Mouse (Mus musculus): ENCODE results near the gene Faap20. TPM values are rescaled to one million over a fixed set of nuclear protein-coding genes. Genes with fewer than 3 reads are reported as not detected.

Gene Faap20
- total and polyA plus RNA-seq, 3 experiments: 40.3 to 106 (median 57.3) TPM

DNA sequence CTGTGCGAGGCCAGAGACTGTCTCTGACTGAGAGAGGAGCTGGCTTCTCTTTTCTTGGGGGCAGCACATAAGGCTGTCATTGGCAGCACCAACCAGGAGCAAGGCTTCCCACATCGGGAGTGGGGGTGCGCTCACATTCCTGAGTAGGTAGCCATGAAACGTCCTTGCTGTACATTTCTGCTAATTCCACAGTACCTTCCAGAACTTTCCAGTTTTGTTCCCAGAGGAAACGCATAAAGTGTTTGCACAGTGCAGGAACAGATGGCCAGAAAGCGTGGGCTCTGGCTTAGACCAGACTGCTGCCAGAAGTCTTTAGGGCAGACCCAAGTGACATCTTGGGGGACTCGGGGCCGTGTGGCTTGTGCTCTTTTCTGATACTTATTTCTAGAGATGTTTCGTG lies 34.0 kb downstream of the Faap20 start:
- DNase-seq: no peak

- peak; percentile 28 for DNase-seq
These were observed 35.1 kb downstream of the Faap20 start for GRCm38 (mm10) chr4:155284521-155285379.

DNA sequence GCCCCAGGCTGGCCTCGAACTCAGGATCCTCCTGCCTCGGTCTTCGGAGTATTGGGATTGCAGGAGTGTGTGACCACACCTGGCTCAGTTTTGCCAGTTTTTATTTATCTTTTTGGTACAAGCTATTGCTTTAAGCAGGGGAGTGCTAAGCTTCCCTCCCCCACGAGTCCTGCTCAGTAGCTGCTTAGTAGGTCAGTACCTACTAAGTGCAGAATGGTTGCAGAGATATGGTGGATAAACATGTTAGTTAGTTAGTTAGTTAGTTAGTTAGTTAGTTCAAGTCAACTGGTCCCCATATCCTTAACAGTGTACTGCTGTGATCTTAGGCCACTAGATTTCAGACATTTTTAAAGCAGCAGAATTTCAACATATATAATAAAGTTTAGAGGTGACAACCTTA lies 36.5 kb downstream of the Faap20 start:
- no peak for DNase-seq

DNA sequence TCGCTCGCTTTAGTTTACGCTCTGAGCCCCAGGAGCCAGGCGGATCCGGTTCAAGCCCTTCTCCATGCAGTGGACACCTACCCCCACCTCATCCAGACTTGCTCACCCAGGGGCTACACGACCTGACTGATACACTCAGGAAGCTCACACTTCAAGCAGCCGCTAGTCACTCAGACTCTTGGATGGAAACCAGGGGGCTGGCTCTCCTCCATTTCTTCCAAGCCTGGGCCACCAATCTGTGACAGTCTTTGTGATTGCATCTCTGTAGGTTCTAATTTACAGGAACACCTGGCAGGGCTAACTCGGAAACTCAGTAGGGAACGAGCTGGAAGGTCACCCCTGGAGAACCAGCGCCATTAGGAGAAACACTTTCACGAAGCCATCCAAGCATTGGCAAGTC lies 38.1 kb downstream of the Faap20 start:
- no peak for DNase-seq

GRCm38 (mm10) chr4:155288586-155288985 lies 39.0 kb downstream of the Faap20 start:
- DNase-seq: no peak

- DNase-seq: no peak
These were observed 40.4 kb downstream of the Faap20 start for GRCm38 (mm10) chr4:155290045-155290444.

DNA sequence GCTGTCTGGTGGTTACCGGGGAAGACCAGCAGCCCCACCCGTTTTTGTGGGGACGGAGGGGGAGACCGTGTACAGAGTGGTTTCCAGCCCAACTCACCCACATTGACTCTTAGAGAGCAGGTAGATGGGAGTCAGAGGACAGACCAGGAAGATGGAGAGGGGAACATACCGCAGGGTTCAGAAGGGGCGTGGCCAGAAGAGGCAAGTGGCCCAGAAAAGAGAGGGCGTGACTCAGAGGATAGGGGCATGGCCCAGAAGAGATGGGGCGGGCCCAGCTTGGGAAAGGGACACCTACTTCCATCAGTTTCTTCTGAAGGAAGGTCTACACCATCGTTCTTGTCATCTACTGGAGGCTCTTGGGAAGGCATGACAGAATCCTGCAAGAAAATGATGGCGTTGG lies 43.3 kb downstream of the Faap20 start:
- no peak for DNase-seq

DNA sequence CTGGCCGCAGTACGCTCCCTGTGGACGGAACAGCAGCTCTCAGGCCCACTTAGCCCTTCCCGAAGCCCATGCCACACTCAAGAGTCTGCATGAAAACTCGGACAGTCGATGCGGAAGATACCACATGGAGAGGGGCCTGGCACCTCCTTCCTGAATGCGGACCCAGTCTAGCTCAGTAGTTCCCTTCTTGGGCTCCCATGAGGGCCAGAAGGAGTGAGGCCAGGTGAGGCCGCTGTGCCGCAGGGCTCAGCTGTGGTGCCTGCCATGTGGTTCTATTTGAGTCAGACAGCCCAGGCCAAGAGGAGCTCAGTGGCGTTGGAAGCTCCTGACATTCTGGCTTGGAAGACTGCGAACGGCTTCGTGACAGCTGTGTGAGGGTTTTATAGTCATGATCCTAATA lies 44.8 kb downstream of the Faap20 start:
- DNase-seq: no peak

GRCm38 (mm10) chr4:155295026-155295590 lies 45.5 kb downstream of the Faap20 start:
- no peak for DNase-seq

DNA sequence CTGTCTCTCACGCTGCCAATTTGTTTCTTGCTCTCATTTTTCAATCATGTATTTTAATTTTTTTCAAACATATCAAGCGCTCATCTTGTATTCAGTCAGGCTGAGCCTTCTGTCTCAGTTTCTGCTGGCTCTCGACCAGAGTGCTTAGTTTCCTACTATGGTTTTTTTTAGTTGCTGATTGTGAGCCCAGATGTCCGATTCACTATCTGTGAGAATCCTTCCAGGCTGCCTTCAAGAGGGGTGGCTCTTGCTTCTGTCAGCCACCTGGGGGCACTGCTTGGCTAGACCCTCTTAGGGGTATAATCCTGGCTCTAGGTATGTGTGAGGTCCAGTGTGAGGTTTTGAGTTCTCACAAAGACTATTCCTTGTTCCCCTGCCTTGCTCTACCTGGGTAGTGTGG lies 46.4 kb downstream of the Faap20 start:
- DNase-seq: no peak

DNA sequence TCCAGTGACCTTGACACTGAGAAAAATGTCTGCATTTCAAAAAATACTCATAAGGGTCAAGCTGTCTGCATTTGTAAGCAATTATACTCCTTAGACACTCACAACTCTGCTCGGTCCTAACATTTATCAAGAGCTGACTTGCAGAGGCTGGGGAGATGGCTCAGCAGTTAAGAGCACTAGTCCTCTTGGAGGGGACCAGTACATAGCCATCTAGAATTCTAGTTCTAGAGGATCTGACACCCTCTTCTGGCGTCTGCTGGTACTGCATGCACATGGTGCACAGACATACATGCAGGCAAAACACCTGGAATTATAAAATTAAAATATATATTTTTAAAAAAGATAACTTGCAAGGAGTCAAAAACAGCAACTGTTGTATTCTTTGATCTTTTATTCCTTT lies 47.5 kb downstream of the Faap20 start:
- no peak for DNase-seq

GRCm38 (mm10) chr4:155298826-155299225 lies 49.2 kb downstream of the Faap20 start:
- DNase-seq: no peak

GRCm38 (mm10) chr4:155300421-155301097 lies 51.0 kb downstream of the Faap20 start:
- DNase-seq: no peak

GRCm38 (mm10) chr4:155301098-155301447 lies 51.5 kb downstream of the Faap20 start:
- DNase-seq: no peak

DNA sequence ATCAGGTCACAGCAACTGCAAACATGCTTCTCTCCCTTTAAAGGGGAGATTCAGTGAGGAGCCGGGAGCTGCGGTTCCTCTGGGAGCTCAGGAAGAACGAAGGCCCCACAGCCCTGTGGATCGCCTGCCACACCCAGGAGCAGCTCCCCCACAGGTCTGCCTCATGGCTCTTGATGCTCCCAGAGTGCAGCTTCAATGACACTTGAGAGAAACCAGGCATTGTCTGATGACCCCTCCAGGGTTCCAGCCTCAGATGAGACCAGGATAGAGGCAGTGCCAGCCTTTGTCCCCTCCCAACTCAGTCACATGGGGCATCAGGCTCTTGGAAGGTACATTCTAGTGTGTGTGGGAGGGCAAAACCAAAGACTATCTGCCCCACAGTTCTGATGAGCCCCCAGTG lies 52.4 kb downstream of the Faap20 start:
- DNase-seq: no peak

DNA sequence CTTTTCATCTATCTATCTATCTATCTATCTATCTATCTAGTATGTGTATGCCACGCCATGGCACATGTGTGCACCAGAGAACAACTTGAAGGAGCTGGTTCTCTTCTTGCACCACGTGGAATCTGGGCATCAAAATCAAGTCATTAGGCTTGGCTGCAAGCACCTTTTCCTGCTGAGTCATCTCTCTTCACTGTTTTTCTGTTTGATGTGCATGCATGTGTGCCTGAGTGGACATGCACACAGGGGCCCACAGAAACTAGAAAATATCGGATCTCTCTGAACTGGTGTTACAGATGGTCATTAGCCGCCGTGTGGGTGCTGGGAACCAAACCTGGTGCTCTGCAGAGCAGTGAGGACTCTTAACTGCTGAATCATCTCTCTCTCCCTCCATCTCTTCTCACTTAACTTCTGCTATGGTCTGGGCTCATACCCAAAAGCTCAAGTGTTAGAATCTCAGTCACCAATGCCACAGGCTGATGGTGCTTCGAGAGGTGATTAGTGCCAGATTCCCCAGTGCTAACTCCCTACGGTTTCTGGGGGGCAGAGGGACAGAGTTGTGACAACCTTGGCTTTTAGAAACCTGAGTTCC lies 55.0 kb downstream of the Faap20 start:
- DNase-seq: no peak

GRCm38 (mm10) chr4:155305531-155306031 lies 56.0 kb downstream of the Faap20 start:
- DNase-seq: no peak

Other genes with a start within 250 kb of the Faap20 start
- gene Plch2, start 193.0 kb upstream of the Faap20 start, total RNA-seq (2021): under 1 TPM; 0.40 to 0.83 TPM
- gene Plch2, start 193.0 kb upstream of the Faap20 start, polyA plus RNA-seq (2012; rRNA removed): 4.4 and 4.8 TPM in 2 replicates
- gene Pex10, start 182.8 kb upstream of the Faap20 start, total RNA-seq (2021): 10 to 100 TPM; 17.9 to 23.9 TPM
- 37.4 and 46.2 TPM in 2 replicates for gene Pex10, start 182.8 kb upstream of the Faap20 start, polyA plus RNA-seq (2012; rRNA removed)
- gene Rer1, start 163.4 kb upstream of the Faap20 start, total RNA-seq (2021): 100 to 1,000 TPM; 114 to 115 TPM
- 49.1 and 58.4 TPM in 2 replicates for gene Rer1, start 163.4 kb upstream of the Faap20 start, polyA plus RNA-seq (2012; rRNA removed)
- 1 to 10 TPM; 5.5 to 5.9 TPM for gene Morn1, start 163.2 kb upstream of the Faap20 start, total RNA-seq (2021)
- gene Morn1, start 163.2 kb upstream of the Faap20 start, polyA plus RNA-seq (2012; rRNA removed): 14.2 and 18.8 TPM in 2 replicates
- gene Ski, start 27.2 kb upstream of the Faap20 start, total RNA-seq (2021): 10 to 100 TPM; 59.7 to 63.8 TPM
- 83.1 and 103 TPM in 2 replicates for gene Ski, start 27.2 kb upstream of the Faap20 start, polyA plus RNA-seq (2012; rRNA removed)
- gene Prkcz, start 111.6 kb downstream of the Faap20 start, total RNA-seq (2021): 1 to 10 TPM; 4.7 to 6.0 TPM
- gene Prkcz, start 111.6 kb downstream of the Faap20 start, polyA plus RNA-seq (2012; rRNA removed): 2.5 and 4.0 TPM in 2 replicates
- not detected for gene Gabrd, start 148.3 kb downstream of the Faap20 start, total RNA-seq (2021)
- 0.86 and 1.4 TPM in 2 replicates for gene Gabrd, start 148.3 kb downstream of the Faap20 start, polyA plus RNA-seq (2012; rRNA removed)
- under 1 TPM; 0.62 to 0.63 TPM for gene Cfap74, start 159.4 kb downstream of the Faap20 start, total RNA-seq (2021)
- gene Cfap74, start 159.4 kb downstream of the Faap20 start, polyA plus RNA-seq (2012; rRNA removed): 0.50 and 0.65 TPM in 2 replicates
- 10 to 100 TPM in 1 of 2 experiments, 1 to 10 TPM in 1; 7.5 to 13.1 TPM for gene Tmem52, start 219.3 kb downstream of the Faap20 start, total RNA-seq (2021)
- gene Tmem52, start 219.3 kb downstream of the Faap20 start, polyA plus RNA-seq (2012; rRNA removed): 79.1 and 189 TPM in 2 replicates
- 100 to 1,000 TPM; 445 to 452 TPM for gene Gnb1, start 241.6 kb downstream of the Faap20 start, total RNA-seq (2021)
- gene Gnb1, start 241.6 kb downstream of the Faap20 start, polyA plus RNA-seq (2012; rRNA removed): 353 and 354 TPM in 2 replicates